Mouse (Mus musculus) C2C12 (cell line): ENCODE results near the gene Tpd52l1.

Source experiments
- CTCF ChIP-seq: IDR thresholded peaks from one replicate; pipeline ENCODE4 v1.5.1; 2011; ENCODE audit not compliant: control insufficient read depth, insufficient read depth, insufficient read length
- MYOD1 ChIP-seq: IDR thresholded peaks from one replicate; pipeline ENCODE4 v1.6.1; 2011; ENCODE audit warnings: low read depth; ENCODE audit not compliant: control insufficient read depth, insufficient read length
- USF1 ChIP-seq: IDR thresholded peaks from one replicate; pipeline ENCODE4 v1.6.1; 2011; ENCODE audit warnings: low read depth, mild to moderate bottlenecking, control low read depth, moderate library complexity

DNA sequence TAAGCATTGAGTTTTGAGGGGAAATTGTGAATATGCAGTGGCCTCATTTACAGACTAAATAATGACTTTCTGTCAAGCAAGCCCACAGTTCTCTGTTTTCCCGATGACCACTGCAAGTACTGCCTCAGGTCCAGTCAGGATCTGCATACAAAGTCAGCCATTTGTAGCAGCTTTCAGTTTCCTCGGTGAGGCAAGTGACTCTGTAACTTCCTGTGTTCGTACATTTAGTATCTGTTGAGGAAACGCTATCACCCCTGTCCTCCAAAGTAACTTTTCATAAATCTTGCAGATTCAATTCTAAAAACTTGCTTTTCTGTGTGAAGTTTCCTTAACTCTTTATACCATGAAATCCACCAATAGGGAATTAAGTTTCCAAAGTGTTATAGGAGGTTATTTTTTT lies 19.7 kb upstream of the Tpd52l1 start:
- TF ChIP-seq CTCF, result no peak
- no peak for TF ChIP-seq USF1
- TF ChIP-seq MYOD1, result no peak
